Mouse (Mus musculus) E14TG2a.4 (cell line): Measurements from ENCODE around the gene Zfp644.

Experiments
- CTCF ChIP-seq: conservative IDR thresholded peaks from 2 replicates; pipeline ENCODE4 v1.5.1; 2014; ENCODE audit warnings: low read length
- NANOG ChIP-seq: IDR thresholded peaks from 2 replicates; pipeline ENCODE4 v1.6.1; 2014; ENCODE audit warnings: borderline replicate concordance, low read length, mixed read lengths

DNA sequence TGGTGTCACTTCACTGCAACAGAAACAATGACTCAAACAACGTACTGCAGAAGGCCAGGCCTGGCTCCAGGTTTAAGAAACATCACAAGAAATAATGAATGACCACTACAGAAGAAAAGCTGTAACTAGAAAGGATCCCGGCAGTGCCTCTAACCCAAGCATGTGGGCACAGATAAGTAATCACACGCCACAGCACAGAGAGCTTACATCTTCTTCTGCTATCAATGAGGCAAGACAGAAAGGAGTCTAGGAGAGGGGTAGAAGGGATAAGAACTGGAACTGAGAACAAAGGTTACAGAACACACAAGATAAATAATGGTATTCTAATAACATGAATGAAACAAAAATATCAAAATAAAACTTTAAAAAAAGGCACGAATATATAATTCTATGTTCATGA is 32.2 kb downstream of the Zfp644 start:
- TF ChIP-seq CTCF (no peak), NANOG (no peak)
